Mouse (Mus musculus): ENCODE results near the gene Tnfrsf11a. TPM values are rescaled to one million over a fixed set of nuclear protein-coding genes. Genes with fewer than 3 reads are reported as not detected.

The Tnfrsf11a gene
- polyA plus RNA-seq, 1 experiment, result 3.1 TPM

GRCm38 (mm10) chr1:105746858-105747596 is 33.5 kb upstream of the Tnfrsf11a start:
- H3K36me3 ChIP-seq (ENCODE audit: control insufficient read depth, insufficient read depth, low read length), result peaks cover 25% of the 10 kb centered on the region
- TF ChIP-seq CTCF (IDR thresholded peaks at IDR 0.05; ENCODE audit: extremely low read depth, insufficient read depth, insufficient read length, insufficient replicate concordance) (no peak), POLR2A (IDR thresholded peaks at IDR 0.05; ENCODE audit: low read depth, low read length) (no peak)
- no peaks in the 10 kb centered on the region for H3K27me3 ChIP-seq (ENCODE audit: control insufficient read depth, insufficient read depth, low read length)
- H3K4me1 ChIP-seq (ENCODE audit: control insufficient read depth, insufficient read depth, insufficient read length), result no peaks in the 10 kb centered on the region
- WGBS, result 72% methylated on average over 5 of the region's 5 CpGs
- H3K4me3 ChIP-seq (ENCODE audit: extremely low read depth, insufficient read depth, insufficient read length), result no peak overlapping the region
- H3K27ac ChIP-seq (ENCODE audit: insufficient read depth, low read length), result no peak overlapping the region
- DNase-seq (ENCODE audit: low read depth in 1 of 2, low spot score in 2 of 2), result no peak

DNA sequence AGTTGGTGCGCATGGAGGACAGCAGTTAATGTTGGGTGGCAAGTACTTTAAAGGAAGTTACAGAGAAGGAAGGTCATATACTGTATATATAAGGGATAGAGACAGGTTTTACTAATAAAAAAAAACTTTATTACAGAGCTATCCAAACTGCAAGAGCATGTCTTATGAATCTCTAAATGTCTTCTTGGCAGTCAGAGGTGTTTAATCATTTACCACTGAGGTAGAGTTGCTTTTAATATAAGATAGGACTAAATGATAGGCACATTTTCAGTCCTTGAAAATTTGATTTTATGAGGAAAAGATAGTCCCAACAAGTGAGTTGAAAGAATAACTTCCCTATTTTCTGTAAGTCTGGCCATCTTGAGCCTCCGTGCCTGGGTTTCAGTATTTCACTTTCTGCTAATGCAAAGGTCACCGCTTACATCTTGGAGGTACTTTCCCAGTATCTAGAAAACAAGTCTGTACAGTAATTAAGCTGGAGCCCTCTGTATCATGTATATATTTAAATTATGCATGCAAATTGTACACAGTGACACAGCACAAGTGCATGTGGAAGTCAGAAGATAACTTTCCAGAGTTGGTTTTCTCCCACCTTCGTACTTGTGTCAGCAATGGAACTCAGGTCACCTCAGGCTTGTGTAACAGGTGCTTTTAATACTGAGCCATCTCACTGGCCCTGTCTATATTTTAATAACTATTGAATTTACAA is 32.3 kb upstream of the Tnfrsf11a start:
- DNase-seq (ENCODE audit: low read depth in 1 of 2, low spot score in 2 of 2), result no peak
- no peaks in the 10 kb centered on the region for H3K4me1 ChIP-seq (ENCODE audit: control insufficient read depth, insufficient read depth, insufficient read length)
- no peak for TF ChIP-seq CTCF (IDR thresholded peaks at IDR 0.05; ENCODE audit: extremely low read depth, insufficient read depth, insufficient read length, insufficient replicate concordance)
- TF ChIP-seq POLR2A (IDR thresholded peaks at IDR 0.05; ENCODE audit: low read depth, low read length), result no peak
- H3K4me3 ChIP-seq (ENCODE audit: extremely low read depth, insufficient read depth, insufficient read length), result no peak overlapping the region
- 84% methylated on average over 4 of the region's 4 CpGs for WGBS
- no peaks in the 10 kb centered on the region for H3K27me3 ChIP-seq (ENCODE audit: control insufficient read depth, insufficient read depth, low read length)
- H3K27ac ChIP-seq (ENCODE audit: insufficient read depth, low read length), result no peak overlapping the region
- peaks cover 24% of the 10 kb centered on the region for H3K36me3 ChIP-seq (ENCODE audit: control insufficient read depth, insufficient read depth, low read length)

DNA sequence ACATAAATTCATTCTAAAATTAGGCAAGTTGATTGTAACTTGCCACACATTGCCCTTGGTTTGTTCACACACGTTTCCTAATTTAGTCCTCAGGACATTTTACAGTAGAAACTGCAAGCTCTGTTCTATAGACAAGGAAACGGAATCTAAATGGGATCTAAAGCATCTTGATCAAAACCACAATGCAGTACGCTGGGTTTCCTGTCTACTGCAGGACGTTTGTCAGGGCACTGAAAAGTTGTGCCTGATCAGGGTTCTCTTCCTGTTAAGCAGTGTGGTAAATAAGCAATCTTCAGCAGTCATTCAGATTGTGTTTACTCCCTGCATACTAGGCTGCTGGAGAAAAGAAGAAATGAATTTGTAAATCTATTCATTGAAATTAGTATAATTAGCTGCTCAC is 28.3 kb upstream of the Tnfrsf11a start:
- TF ChIP-seq CTCF (IDR thresholded peaks at IDR 0.05; ENCODE audit: extremely low read depth, insufficient read depth, insufficient read length, insufficient replicate concordance), result no peak
- no peak for TF ChIP-seq POLR2A (IDR thresholded peaks at IDR 0.05; ENCODE audit: low read depth, low read length)
- peaks cover 15% of the 10 kb centered on the region for H3K36me3 ChIP-seq (ENCODE audit: control insufficient read depth, insufficient read depth, low read length)
- no peaks in the 10 kb centered on the region for H3K27me3 ChIP-seq (ENCODE audit: control insufficient read depth, insufficient read depth, low read length)
- no peaks in the 10 kb centered on the region for H3K4me1 ChIP-seq (ENCODE audit: control insufficient read depth, insufficient read depth, insufficient read length)
- H3K4me3 ChIP-seq (ENCODE audit: extremely low read depth, insufficient read depth, insufficient read length), result no peak overlapping the region
- no peak for DNase-seq (ENCODE audit: low read depth in 1 of 2, low spot score in 2 of 2)
- WGBS, result 19% methylated on average over 4 of the region's 4 CpGs
- no peak overlapping the region for H3K27ac ChIP-seq (ENCODE audit: insufficient read depth, low read length)

- H3K27ac ChIP-seq (ENCODE audit: insufficient read depth, low read length), result no peak overlapping the region
- no peaks in the 10 kb centered on the region for H3K27me3 ChIP-seq (ENCODE audit: control insufficient read depth, insufficient read depth, low read length)
- peaks cover 15% of the 10 kb centered on the region for H3K36me3 ChIP-seq (ENCODE audit: control insufficient read depth, insufficient read depth, low read length)
- 98% methylated on average over 1 of the region's 1 CpGs for WGBS
- H3K4me3 ChIP-seq (ENCODE audit: extremely low read depth, insufficient read depth, insufficient read length), result no peak overlapping the region
- TF ChIP-seq CTCF (IDR thresholded peaks at IDR 0.05; ENCODE audit: extremely low read depth, insufficient read depth, insufficient read length, insufficient replicate concordance) (no peak), POLR2A (IDR thresholded peaks at IDR 0.05; ENCODE audit: low read depth, low read length) (no peak)
- H3K4me1 ChIP-seq (ENCODE audit: control insufficient read depth, insufficient read depth, insufficient read length), result no peaks in the 10 kb centered on the region
- DNase-seq (ENCODE audit: low read depth in 1 of 2, low spot score in 2 of 2), result no peak
Measured at GRCm38 (mm10) chr1:105752944-105753343, 27.6 kb upstream of the Tnfrsf11a start.

DNA sequence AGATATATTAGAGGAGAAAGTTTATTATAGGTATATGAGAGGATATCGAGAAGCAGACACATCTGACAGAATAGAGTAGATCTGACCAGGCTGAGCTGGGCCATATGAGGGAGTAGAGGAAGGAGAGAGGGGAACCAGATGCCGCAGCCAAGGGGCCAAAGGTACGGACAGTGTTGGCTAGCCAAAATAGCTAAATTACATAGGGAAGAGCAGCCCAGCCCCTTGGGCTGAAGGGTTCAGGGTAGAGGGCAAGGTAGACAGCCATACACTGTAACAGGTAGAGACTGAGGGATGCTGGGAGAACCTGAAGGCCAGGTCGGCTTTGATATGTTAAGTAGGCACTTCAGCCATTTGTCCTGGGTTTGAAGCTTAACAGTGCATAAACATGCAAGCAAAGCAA is 21.7 kb upstream of the Tnfrsf11a start:
- TF ChIP-seq POLR2A (IDR thresholded peaks at IDR 0.05; ENCODE audit: low read depth, low read length) (no peak), CTCF (IDR thresholded peaks at IDR 0.05; ENCODE audit: extremely low read depth, insufficient read depth, insufficient read length, insufficient replicate concordance) (no peak)
- no peak for DNase-seq (ENCODE audit: low read depth in 1 of 2, low spot score in 2 of 2)
- no peak overlapping the region for H3K4me3 ChIP-seq (ENCODE audit: extremely low read depth, insufficient read depth, insufficient read length)
- H3K27me3 ChIP-seq (ENCODE audit: control insufficient read depth, insufficient read depth, low read length), result no peaks in the 10 kb centered on the region
- no peaks in the 10 kb centered on the region for H3K4me1 ChIP-seq (ENCODE audit: control insufficient read depth, insufficient read depth, insufficient read length)
- no peak overlapping the region for H3K27ac ChIP-seq (ENCODE audit: insufficient read depth, low read length)
- H3K36me3 ChIP-seq (ENCODE audit: control insufficient read depth, insufficient read depth, low read length), result no peaks in the 10 kb centered on the region; the same call in 1 of the 2 replicates
- WGBS, result 96% methylated on average over 4 of the region's 4 CpGs

GRCm38 (mm10) chr1:105759422-105760165 is 20.9 kb upstream of the Tnfrsf11a start:
- TF ChIP-seq POLR2A (IDR thresholded peaks at IDR 0.05; ENCODE audit: low read depth, low read length), result no peak
- no peak for TF ChIP-seq CTCF (IDR thresholded peaks at IDR 0.05; ENCODE audit: extremely low read depth, insufficient read depth, insufficient read length, insufficient replicate concordance)
- DNase-seq (ENCODE audit: low read depth in 1 of 2, low spot score in 2 of 2), result no peak
- Histone ChIP-seq H3K27ac (ENCODE audit: insufficient read depth, low read length) (no peak overlapping the region), H3K36me3 (ENCODE audit: control insufficient read depth, insufficient read depth, low read length) (no peaks in the 10 kb centered on the region), H3K27me3 (ENCODE audit: control insufficient read depth, insufficient read depth, low read length) (no peaks in the 10 kb centered on the region), H3K4me3 (ENCODE audit: extremely low read depth, insufficient read depth, insufficient read length) (no peak overlapping the region), H3K4me1 (ENCODE audit: control insufficient read depth, insufficient read depth, insufficient read length) (no peaks in the 10 kb centered on the region; the same call in 1 of the 2 replicates)
- WGBS, result 84% methylated on average over 3 of the region's 3 CpGs
